Mouse (Mus musculus): ENCODE results near the gene Epn3. TPM values are rescaled to one million over a fixed set of nuclear protein-coding genes. Genes with fewer than 3 reads are reported as not detected.
A peak's percentile ranks its signal among the peaks of the same experiment; 100 is the strongest.

Gene Epn3
- total and polyA plus RNA-seq, 2 experiments from 2014 or later, result 1.4 to 2.0 TPM

DNA sequence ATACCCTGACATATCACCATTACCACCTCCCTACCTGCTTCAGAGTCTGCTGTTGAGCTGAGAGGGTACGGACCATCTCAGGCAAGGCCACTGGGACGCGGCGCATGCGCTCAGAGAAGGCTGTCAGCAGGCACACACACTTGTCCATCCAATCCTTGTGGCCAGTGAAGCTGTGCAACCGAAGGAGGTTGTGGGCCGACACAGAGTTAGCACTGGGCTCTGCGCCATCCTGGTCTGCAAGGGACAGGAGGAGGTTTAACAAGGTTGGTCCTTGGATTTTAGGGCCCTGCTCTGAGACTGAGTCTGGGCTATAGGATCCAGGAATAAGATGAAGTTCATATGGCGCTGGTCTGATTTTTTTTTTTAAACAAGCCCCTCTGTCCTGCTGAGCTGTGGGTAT lies 19.4 kb downstream of the Epn3 start:
- 88% methylated on average over 9 of the region's 9 CpGs for whole genome bisulfite sequencing

DNA sequence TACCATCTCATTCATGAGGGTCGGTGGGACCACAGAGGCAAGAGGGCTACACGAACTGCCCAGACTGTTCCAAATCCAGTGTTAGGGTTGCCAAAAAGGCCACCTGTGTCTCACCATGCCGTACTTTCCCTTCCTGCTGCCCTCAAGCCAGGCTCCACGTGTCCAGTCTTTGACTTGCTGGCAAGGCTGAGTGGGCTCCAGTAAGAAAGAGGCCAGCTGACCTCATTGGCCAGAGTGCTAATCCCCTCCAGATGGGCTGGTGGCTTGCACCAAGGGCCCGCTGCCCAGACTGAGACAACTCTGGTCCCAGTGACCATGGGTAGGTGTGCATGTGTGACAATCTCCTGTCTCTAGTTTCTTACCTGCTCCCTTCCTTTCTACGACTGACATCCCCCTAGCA lies 22.1 kb downstream of the Epn3 start:
- H3K4me2 ChIP-seq (ENCODE audit: low read depth), result no peak overlapping the region
- peaks cover 6% of the 10 kb centered on the region for H3K27me3 ChIP-seq (ENCODE audit: insufficient read depth, low read length)
- H3K27ac ChIP-seq (ENCODE audit: low read depth, low read length), result no peak overlapping the region
- ATAC-seq (no peak), DNase-seq (no peak)
- no peak for TF ChIP-seq CTCF (IDR thresholded peaks at IDR 0.05; ENCODE audit: low read depth)
- WGBS, result 74% methylated on average over 6 of the region's 6 CpGs
- peaks cover 4% of the 10 kb centered on the region; the same call in 1 of the 2 replicates for H3K4me1 ChIP-seq (ENCODE audit: insufficient read depth)
- H3K36me3 ChIP-seq (ENCODE audit: insufficient read depth), result no peaks in the 10 kb centered on the region
- no peak overlapping the region for H3K4me3 ChIP-seq (ENCODE audit: low read depth, low read length)
- no peaks in the 10 kb centered on the region for H3K9me3 ChIP-seq (ENCODE audit: low read length)
- H3K9ac ChIP-seq, result no peak overlapping the region

More for the DNA sequence above, 19.4 kb downstream of the Epn3 start:
- H3K4me1 ChIP-seq (ENCODE audit: insufficient read depth), result peaks cover 4% of the 10 kb centered on the region; the same call in 1 of the 2 replicates
- H3K9ac ChIP-seq, result no peak overlapping the region
- ATAC-seq (no peak), DNase-seq (no peak)
- H3K36me3 ChIP-seq (ENCODE audit: insufficient read depth), result no peaks in the 10 kb centered on the region
- no peak overlapping the region for H3K4me3 ChIP-seq (ENCODE audit: low read depth, low read length)
- H3K27me3 ChIP-seq (ENCODE audit: insufficient read depth, low read length), result no peaks in the 10 kb centered on the region; the same call in 1 of the 2 replicates
- H3K27ac ChIP-seq (ENCODE audit: low read depth, low read length), result no peak overlapping the region
- no peak overlapping the region for H3K4me2 ChIP-seq (ENCODE audit: low read depth)
- TF ChIP-seq CTCF (IDR thresholded peaks at IDR 0.05; ENCODE audit: low read depth), result no peak
- H3K9me3 ChIP-seq (ENCODE audit: low read length), result no peaks in the 10 kb centered on the region

DNA sequence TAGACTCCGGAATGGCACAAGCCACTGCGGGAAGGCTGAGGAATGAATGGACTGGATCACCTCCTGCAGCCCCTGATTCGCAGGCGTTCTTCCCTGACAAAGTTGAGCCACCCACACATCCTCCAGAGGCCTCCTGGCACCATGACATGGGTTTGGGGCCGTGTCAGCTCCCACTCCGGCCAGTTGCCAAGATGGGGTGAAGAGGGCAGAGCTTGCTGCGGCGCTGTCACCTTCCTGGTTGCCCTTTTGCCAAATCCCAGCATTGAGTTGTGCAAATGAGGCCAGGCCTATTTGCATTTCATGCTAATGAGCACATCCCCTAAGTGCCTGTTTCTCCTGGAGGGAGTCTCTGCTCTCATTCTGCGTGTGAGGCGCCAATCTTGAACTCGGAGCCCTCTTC lies 24.1 kb downstream of the Epn3 start:
- Histone ChIP-seq H3K4me2 (ENCODE audit: low read depth) (peak overlapping the region; percentile 30), H3K27ac (ENCODE audit: low read depth, low read length) (no peak overlapping the region), H3K9ac (no peak overlapping the region), H3K4me1 (ENCODE audit: insufficient read depth) (peaks cover 13% of the 10 kb centered on the region), H3K27me3 (ENCODE audit: insufficient read depth, low read length) (peaks cover 6% of the 10 kb centered on the region), H3K9me3 (ENCODE audit: low read length) (no peaks in the 10 kb centered on the region), H3K36me3 (ENCODE audit: insufficient read depth) (no peaks in the 10 kb centered on the region), H3K4me3 (ENCODE audit: low read depth, low read length) (no peak overlapping the region)
- DNase-seq (no peak), ATAC-seq (no peak)
- TF ChIP-seq CTCF (IDR thresholded peaks at IDR 0.05; ENCODE audit: low read depth), result no peak
- 9% methylated on average over 11 of the region's 11 CpGs for whole genome bisulfite sequencing

DNA sequence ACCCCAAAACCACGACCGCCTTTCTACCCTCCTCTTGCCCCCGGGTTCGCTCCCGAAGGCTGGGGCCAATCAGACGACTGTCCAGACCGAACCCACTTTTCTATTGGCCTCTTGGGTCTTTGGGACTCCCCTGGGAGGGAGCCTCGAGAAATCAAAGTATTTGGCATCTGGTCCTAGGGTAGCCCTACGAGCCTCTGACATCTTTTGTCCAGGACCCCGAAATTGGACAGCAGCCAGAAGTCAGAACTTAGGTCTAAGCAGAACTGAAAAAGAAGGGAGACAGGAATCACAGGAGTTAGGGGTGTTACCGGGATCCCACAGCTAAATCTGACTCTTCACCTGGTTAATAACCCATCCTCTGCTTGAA lies 25.2 kb downstream of the Epn3 start:
- H3K27ac ChIP-seq (ENCODE audit: low read depth, low read length), result no peak overlapping the region
- ATAC-seq (no peak; the same call in 1 of the 2 replicates), DNase-seq (no peak)
- H3K4me1 ChIP-seq (ENCODE audit: insufficient read depth), result peaks cover 17% of the 10 kb centered on the region
- WGBS, result 2% methylated on average over 11 of the region's 11 CpGs
- H3K27me3 ChIP-seq (ENCODE audit: insufficient read depth, low read length), result peaks cover 6% of the 10 kb centered on the region
- peak overlapping the region; percentile 72 for H3K4me3 ChIP-seq (ENCODE audit: low read depth, low read length)
- peak overlapping the region; percentile 90 for H3K4me2 ChIP-seq (ENCODE audit: low read depth)
- peak overlapping the region; percentile 68; the same call in 1 of the 2 replicates for H3K9ac ChIP-seq
- H3K9me3 ChIP-seq (ENCODE audit: low read length), result no peaks in the 10 kb centered on the region
- no peak for TF ChIP-seq CTCF (IDR thresholded peaks at IDR 0.05; ENCODE audit: low read depth)
- no peaks in the 10 kb centered on the region for H3K36me3 ChIP-seq (ENCODE audit: insufficient read depth)

DNA sequence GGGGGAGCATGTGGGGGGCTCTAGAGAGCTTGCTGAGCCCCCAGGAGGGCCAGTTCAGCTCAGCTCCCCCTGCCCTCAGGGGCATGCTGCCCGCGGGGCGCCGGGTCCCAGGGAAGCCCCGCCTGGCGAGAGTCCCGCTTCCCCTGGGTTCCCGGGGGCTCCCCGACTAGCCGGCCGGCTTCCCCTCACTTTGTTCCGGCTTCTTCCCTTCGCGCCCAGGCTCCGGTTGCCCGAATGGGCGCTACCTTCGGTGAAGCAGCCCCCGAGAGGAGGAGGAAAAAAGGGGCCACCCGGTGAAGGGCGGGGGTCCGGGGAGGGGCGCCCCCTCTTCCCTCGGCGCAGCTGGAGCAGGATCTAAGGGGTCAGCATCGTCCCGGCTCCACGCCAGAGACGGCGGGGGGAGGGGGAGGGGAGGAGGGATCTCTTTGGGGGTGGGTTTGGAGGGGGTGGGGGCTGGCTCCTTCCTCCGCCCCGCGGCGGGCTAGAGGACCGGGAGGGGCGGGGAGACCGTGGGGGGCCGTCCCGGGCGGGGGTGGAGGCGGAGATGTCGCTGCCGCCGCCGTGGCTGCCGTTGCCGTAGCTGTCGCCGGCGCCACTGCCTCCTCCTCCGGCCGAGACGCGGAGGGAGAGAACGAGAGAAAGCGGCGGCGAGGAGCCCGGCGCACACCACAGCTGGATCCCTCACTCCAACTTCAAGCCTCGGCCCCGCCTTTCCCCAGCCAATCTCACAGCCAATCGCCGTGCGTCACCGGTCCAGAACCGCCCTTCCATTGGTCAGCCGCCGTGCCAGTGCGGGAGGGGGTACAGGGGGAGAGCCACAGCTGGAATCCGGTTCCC lies 25.8 kb downstream of the Epn3 start, which contains the start of gene Cacna1g:
Gene Cacna1g, minus strand, starts transcription at position 492 of the 837 bp plus-strand sequence.
- ATAC-seq (peak; percentile 92), DNase-seq (peak; percentile 90)
- H3K4me1 ChIP-seq (ENCODE audit: insufficient read depth), result peaks cover 23% of the 10 kb centered on the region
- 2% methylated on average over 52 of the region's 71 CpGs for WGBS
- H3K27ac ChIP-seq (ENCODE audit: low read depth, low read length), result peak within 1 kb of the TSS; percentile 60
- peaks cover 6% of the 10 kb centered on the region for H3K27me3 ChIP-seq (ENCODE audit: insufficient read depth, low read length)
- H3K9ac ChIP-seq, result peak within 1 kb of the TSS; percentile 68
- no peaks in the 10 kb centered on the region for H3K36me3 ChIP-seq (ENCODE audit: insufficient read depth)
- H3K4me3 ChIP-seq (ENCODE audit: low read depth, low read length), result peak within 1 kb of the TSS; percentile 72
- TF ChIP-seq CTCF (IDR thresholded peaks at IDR 0.05; ENCODE audit: low read depth), result no peak
- peak within 1 kb of the TSS; percentile 90 for H3K4me2 ChIP-seq (ENCODE audit: low read depth)
- H3K9me3 ChIP-seq (ENCODE audit: low read length), result no peaks in the 10 kb centered on the region

DNA sequence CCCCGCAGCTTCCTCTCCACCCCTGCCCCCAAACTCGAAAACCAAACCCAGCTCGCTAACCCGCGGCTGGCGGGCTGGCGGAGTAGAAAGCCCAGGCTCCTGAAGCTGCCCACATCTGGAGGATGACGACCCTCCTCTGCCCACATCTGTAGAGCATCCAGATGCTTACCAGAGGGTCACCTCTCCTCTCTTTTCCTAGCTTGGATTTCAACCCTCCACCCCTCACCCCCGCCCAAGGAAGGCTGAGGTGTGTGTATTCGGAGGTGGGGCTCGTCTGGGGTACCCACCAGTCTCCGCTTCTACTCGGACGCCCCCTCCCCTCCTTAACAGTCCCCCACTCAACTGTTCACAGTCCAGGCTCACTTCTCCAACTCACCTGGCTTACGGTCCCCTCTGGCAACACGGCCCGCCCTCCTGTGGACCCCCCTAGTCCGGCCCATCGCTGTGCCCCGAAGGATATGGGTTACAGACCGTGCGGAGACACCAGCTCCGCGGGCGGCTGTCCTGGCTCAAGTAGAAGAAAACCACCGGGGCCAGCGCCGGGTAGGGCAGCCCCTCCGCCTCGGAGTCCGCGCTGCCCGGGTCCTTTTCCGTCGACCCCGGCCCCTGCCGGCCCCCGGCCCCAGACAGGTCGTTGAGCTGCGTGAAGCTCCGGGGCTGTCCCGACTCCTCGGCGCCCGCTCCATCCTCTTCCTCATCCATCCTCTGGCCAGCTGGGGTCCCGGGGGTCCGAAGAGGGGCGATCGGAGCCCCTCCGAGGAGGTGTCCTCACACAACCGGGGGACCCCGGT lies 26.7 kb downstream of the Epn3 start:
- peak overlapping the region; percentile 60 for H3K27ac ChIP-seq (ENCODE audit: low read depth, low read length)
- no peaks in the 10 kb centered on the region for H3K9me3 ChIP-seq (ENCODE audit: low read length)
- ATAC-seq, result no peak
- 2% methylated on average over 49 of the region's 52 CpGs for WGBS
- H3K4me3 ChIP-seq (ENCODE audit: low read depth, low read length), result peak overlapping the region; percentile 72
- H3K4me2 ChIP-seq (ENCODE audit: low read depth), result peak overlapping the region; percentile 90
- peaks cover 6% of the 10 kb centered on the region for H3K27me3 ChIP-seq (ENCODE audit: insufficient read depth, low read length)
- no peak for DNase-seq
- peaks cover 29% of the 10 kb centered on the region for H3K4me1 ChIP-seq (ENCODE audit: insufficient read depth)
- peak overlapping the region; percentile 68 for H3K9ac ChIP-seq
- TF ChIP-seq CTCF (IDR thresholded peaks at IDR 0.05; ENCODE audit: low read depth), result no peak
- H3K36me3 ChIP-seq (ENCODE audit: insufficient read depth), result no peaks in the 10 kb centered on the region

DNA sequence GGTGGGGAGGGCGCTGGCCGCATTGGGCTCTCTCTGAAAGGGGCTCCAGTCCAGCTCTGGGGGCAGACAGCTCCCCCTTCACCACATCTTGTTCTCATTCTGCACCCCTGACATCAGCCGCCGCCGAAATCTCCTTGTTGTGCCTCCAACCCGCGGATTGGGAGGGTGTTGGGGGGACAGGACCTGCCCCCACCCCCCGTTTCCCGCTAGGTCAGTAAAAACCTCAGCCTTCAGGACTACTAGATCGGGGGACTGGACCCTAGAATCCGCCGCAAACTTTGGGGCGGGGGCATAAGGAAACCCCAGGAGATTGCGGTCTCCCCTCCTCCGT lies 27.2 kb downstream of the Epn3 start:
- Histone ChIP-seq H3K4me3 (ENCODE audit: low read depth, low read length) (peak overlapping the region; percentile 72), H3K4me2 (ENCODE audit: low read depth) (peak overlapping the region; percentile 90), H3K4me1 (ENCODE audit: insufficient read depth) (peaks cover 33% of the 10 kb centered on the region), H3K9ac (peak overlapping the region; percentile 68), H3K9me3 (ENCODE audit: low read length) (no peaks in the 10 kb centered on the region), H3K27me3 (ENCODE audit: insufficient read depth, low read length) (peaks cover 6% of the 10 kb centered on the region), H3K27ac (ENCODE audit: low read depth, low read length) (peak overlapping the region; percentile 60), H3K36me3 (ENCODE audit: insufficient read depth) (no peaks in the 10 kb centered on the region)
- no peak for ATAC-seq
- WGBS, result under 1% methylated on average over 15 of the region's 15 CpGs
- no peak for TF ChIP-seq CTCF (IDR thresholded peaks at IDR 0.05; ENCODE audit: low read depth)
- DNase-seq, result no peak
